Mouse (Mus musculus): ENCODE data around the gene Gga3. TPM values are rescaled to one million over a fixed set of nuclear protein-coding genes. Genes with fewer than 3 reads are reported as not detected.

The Gga3 gene
- polyA plus RNA-seq, 2 experiments from 2014 or later, result 35.0 to 43.9 TPM

- ATAC-seq, result peak; percentile 68
Observed at GRCm38 (mm10) chr11:115630532-115631504, 27.0 kb upstream of the Gga3 start.

DNA sequence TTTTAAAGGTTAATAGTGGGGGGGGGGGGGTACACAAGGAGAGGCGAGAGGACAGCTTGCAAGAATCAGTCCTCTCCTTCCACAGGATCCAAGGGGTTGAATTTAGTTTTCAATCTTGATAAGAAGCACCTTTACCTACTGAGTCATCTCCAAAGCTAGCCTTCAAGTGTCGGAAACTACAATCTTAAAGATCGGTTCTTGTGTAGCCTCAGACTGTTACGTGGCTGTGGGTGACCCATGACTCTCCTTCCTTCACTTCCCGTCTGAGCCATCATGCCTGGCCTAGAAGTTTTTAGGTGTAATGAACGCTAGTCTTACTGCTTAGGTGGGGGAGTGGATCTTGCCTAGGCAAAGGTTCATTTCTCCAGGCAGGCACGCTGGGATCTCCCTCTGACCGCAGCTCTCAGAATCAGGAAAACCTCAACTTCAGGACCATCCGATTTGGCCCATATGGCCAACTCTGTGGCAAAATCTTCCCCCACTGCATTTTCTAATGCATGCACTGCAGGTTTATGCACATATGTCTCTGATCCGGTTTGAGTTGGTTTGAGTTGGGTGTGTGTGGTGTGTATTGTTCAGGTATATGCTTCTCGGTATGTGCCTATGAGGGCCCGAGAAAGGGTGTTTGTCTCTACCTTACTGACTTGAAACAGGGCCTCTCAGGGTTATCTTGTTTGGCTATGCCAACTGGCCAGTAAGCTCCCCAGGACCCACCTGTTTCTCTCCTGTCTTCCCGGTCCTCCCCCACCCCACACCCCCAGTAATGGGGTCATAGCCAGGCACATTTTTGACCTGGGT lies 26.1 kb upstream of the Gga3 start:
- peak; percentile 22 for ATAC-seq

DNA sequence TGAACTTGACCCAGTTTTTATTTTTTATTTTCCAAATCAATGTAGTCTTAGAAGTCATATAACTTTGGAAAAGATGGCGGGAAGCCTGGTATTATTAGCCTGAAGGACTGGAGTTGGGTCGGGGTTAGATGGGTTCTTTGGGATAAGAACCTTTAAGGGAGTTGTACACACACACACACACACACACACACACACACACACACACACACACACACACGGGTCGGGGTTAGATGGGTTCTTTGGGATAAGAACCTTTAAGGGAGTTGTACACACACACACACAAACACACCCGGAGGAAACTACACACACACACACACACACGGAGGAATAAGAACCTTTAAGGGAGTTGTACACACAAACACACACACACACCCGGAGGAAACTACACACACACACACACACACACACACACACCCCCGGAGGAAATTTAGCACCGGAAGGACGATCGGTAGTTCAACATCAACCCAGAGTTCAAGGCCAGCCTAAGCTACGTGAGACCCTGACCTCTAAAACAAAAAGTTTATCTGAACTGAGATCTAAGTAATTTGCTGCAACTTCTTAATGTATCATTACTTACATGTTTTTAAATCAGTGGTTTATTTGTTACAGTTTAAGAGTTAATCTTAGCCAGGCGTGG lies 24.7 kb upstream of the Gga3 start:
- ATAC-seq, result no peak

- peak; percentile 87 for ATAC-seq
Observed at GRCm38 (mm10) chr11:115627705-115628464, 24.0 kb upstream of the Gga3 start, which contains the start of gene Slc25a19. Gene Slc25a19, minus strand, starts transcription at chr11:115628295.

- no peak for ATAC-seq
Observed at GRCm38 (mm10) chr11:115626824-115627616, 23.2 kb upstream of the Gga3 start.

GRCm38 (mm10) chr11:115625877-115626276 lies 22.0 kb upstream of the Gga3 start:
- no peak for ATAC-seq

GRCm38 (mm10) chr11:115623487-115624070 lies 19.7 kb upstream of the Gga3 start:
- no peak for ATAC-seq

GRCm38 (mm10) chr11:115619949-115620348 lies 16.1 kb upstream of the Gga3 start:
- no peak for ATAC-seq

GRCm38 (mm10) chr11:115618732-115619516 lies 15.1 kb upstream of the Gga3 start:
- ATAC-seq, result no peak

DNA sequence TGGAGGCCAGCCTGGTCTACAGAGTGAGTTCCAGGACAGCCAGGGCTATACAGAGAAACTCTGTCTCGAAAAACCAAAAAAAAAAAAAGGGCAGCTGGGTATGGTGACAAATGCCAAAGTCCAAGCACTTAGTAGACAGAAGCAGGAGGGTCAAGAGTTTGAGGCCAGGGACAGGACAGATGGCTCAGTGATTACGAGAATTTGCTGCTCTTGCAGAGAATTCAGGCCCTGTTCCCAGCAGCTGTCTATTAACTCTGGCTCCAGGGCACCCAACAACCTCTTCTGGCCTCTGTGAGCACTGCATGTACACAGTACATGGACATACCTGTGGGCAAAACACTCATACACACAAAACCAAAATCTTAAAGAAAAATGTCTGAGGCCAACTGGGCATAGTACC lies 14.2 kb upstream of the Gga3 start:
- no peak for ATAC-seq

GRCm38 (mm10) chr11:115616893-115617292 lies 13.0 kb upstream of the Gga3 start:
- ATAC-seq, result no peak

- no peak for ATAC-seq
Observed at GRCm38 (mm10) chr11:115616371-115616770, 12.5 kb upstream of the Gga3 start.

- ATAC-seq, result no peak
Observed at GRCm38 (mm10) chr11:115615875-115616274, 12.0 kb upstream of the Gga3 start.

GRCm38 (mm10) chr11:115615108-115615825 lies 11.4 kb upstream of the Gga3 start:
- ATAC-seq, result no peak

DNA sequence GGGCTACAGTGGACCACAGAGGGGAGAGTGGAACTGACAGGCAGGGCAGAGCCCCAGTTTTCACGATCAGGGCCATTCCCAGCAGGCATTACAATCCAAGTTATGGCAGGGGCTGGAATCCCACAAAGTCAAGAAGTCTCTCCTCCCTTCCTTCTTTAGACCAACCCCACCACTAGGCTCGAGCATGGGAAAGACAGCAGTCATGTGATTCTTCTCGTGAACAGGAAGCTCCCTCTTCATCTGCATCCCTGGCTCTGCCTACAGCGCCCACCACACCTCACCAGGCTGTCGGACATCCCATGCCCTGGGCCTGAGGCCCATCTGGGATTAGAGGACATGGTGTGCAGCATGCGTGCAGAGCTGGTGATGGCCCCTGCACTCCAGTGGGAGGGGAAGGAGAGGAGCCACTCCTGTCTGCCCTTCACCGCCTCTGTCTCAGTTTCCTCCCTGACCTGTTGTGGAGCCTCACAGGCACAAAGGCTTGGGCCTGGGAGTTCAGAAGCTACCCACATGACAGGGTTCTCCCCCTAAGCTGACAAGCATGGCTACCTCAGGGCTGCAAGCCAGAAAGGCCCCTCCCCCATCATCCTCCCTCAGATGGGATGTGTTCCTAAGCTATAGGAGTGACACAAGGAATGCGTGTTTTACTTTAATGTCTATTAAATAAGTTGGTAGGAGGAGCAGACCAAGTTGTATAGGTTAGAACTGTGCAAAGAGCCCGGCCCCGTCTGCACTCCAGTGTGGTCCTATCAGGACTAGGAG lies 10.7 kb upstream of the Gga3 start:
- no peak for ATAC-seq

DNA sequence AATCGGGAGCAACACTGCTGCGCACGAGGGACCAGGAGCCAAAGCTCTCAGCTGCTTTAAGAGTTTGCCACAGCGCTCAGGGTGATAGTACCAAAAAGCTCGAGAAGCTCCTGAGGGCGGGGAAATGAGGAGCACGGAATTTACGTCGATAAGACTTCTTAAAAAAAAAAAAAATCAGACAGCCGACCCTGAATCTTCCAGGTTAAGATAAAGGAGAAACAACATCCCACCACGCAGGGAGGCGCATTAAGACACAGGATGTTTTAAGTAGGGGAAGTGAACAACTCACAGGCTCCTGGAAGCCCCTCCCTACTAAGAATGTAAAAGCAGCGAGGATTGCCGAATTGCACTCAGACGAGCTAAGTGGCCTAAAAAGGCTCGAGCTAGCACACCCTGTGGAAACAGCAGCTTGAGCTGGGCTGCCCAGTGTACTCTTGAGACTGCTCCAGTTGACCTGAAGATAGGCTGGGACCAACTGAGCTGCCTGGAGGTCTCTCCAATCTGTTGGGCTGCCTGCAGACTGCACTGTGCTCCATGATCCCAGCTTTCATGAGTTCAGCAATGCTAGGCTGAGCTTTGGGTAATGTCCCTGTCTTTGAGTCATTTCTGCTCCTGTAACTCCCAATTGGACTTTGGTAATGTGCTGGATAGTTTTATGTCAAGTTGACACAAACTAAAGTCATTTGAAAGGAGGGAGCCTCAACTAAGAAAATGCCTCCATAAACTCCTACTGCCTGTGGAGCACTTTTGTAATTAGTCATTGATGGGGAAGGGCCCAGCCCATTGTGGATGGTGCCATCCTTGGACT lies 9.5 kb upstream of the Gga3 start:
- peak; percentile 59 for ATAC-seq

GRCm38 (mm10) chr11:115612410-115613137 lies 8.7 kb upstream of the Gga3 start, which contains the start of gene Mif4gd:
Gene Mif4gd, minus strand, starts transcription at chr11:115612969.
- peak; percentile 88 for ATAC-seq
